Mouse (Mus musculus) NIH3T3 (cell line): Measurements from ENCODE around the gene Hdac6.

Source experiments
- DNase-seq: peaks from one replicate; pipeline ENCODE4 v3.0.0-alpha.2; 2012; ENCODE audit warnings: low read depth

Gene Hdac6

GRCm38 (mm10) chrX:7947108-7947899 is at the start of gene Hdac6:
Gene Hdac6, minus strand, starts transcription at chrX:7947889.
- DNase-seq = no peak

- no peak for DNase-seq
Measured at GRCm38 (mm10) chrX:7993068-7993735, 45.5 kb upstream of the Hdac6 start.

DNA sequence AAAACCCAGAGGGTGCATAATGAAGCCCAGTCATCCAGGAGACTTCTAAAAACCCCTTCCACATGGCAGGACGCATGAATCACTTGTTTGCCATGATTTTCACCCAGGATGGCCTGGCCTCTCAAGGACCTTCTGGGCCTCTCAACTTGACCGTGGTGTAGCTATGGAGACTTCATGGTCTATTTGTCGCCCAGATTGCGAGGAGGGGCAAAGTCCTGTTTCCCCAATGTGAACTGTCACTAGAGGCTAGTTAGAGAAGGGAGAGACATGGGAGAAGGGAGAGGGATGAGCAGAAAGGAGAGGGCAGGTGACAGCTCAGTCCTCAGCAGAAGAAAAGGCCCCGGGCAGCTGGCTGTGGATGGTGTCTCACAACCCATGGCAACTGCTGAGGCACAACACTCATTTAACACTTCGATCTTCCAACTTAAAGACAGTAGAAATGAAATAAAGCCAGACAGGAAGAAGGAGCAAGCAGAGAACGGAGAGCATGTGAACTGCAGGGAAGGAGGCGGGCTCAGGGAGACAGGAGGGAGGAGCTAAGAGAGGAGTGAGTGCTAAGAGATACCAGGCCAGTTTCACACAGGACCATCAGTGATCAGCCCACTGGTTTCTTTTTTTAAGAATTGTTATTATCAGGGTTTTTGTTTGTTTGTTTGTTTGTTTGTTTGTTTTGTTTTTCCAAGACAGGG is 44.8 kb upstream of the Hdac6 start:
- DNase-seq = no peak

- no peak for DNase-seq
Measured at GRCm38 (mm10) chrX:7981368-7981767, 33.7 kb upstream of the Hdac6 start.

GRCm38 (mm10) chrX:7977892-7978291 is 30.2 kb upstream of the Hdac6 start, which contains the start of gene Gata1:
Gene Gata1, minus strand, starts transcription at chrX:7978071.
- no peak for DNase-seq

- no peak for DNase-seq
Measured at GRCm38 (mm10) chrX:7971292-7971691, 23.6 kb upstream of the Hdac6 start.

DNA sequence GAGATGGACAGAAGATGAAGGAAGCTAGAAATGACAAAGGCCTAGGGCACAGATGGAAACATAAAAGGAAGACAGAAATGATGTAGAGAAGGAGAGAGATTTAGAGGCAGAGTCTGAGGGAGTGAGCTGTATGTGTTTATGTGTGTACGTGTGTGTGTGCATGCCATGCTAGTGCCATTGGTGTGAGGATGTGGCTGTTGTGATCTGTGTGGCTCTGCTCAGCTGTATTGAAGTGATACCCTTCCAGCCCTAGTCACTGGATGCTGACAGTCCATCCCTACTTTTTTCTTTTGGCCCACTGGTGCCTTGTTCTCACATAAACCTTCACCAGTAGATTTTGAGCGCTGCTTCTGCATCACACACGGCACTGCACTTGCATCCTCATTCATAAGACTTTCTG is 21.2 kb upstream of the Hdac6 start:
- DNase-seq = no peak

DNA sequence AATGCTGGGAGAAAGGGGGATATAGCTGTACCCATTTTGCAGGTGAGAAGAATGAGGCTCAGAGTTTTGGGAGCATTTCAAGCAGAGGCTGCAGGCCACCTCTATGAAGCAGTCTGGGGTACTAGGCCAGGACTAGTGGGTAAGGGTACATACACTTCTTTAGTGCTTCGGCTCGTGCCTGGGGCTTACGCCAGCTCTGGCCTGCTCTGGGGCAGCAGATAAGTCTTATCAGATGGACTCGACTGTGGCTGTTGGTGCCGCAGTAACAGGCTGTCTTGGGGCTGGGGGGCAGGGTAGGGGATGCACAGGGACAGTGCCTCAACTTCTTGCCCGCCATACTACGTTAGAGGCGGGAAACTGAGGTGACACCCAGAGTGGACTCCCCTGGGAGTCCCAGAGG is 20.5 kb upstream of the Hdac6 start:
- DNase-seq = no peak

DNA sequence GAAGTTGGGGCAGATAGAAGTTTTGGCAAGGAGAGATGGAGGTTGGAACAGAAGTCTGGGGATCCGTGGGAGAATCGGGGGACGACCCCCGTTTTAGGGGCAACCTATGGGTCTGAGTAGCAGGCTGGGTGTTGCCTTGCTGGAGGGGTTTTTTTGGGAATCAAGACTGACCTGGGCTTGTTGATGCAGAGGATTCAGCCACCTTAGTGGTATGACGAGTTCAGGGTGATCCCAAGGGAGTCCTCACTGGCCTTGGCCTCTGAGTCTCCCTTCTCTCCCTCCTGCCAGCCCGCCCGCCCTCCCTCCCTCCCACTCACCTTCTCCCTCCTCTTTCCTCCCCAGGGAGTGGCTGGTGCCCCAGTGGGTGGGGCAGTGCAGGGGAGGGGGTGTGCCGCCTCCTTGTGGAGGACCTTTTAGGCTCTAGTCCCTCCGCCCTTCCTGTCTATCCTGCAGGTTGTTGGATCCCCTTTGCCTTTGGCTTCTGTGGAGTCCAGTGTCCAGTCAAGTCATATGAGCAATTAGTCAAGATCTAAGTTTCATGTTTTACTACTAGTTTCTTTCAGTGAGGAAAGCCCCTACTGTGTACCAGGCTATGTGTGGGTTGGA is 20.0 kb upstream of the Hdac6 start:
- no peak for DNase-seq

- no peak for DNase-seq
Measured at GRCm38 (mm10) chrX:7966161-7966560, 18.5 kb upstream of the Hdac6 start.

GRCm38 (mm10) chrX:7963829-7964626 is 16.3 kb upstream of the Hdac6 start:
- no peak for DNase-seq

DNA sequence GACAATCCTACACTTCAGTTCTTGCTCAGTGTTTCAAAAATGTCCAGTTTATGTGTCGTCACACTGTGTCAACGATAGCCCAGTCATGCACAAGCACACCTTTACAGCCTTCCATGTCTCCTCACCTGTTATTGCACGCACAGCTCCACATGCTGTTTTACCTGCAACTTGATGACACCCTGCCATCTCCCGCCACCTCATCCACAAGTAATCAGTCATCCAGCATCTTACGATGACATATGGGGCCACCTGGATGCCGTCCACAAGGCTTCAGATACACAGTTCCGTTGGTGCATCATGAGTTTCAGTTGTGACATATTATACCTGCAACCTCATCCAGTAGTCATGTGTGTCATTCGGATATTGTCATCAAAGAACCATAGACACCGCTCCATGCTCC is 11.2 kb upstream of the Hdac6 start:
- no peak for DNase-seq

DNA sequence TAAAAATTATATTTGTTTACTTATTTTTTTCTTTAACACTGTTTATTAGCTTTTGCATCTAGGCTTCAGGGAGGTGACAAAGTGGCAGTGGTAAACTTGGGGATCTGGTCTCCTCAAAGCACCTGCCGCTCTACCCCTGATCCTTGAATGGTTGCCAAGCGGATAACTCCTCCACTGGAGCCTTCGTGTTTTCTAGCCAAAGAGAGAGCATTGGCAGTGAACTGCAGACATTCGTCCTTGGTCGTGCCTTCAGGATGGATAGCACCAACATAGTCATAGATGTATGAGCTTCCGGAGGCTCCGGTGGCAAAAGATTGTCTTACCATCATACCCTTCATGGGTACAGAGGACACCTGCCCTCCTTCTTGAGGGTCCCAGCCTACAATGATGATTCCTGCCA is 2.4 kb upstream of the Hdac6 start:
- no peak for DNase-seq

- DNase-seq = peak; percentile 97
Measured at GRCm38 (mm10) chrX:7947900-7948492, 307 bp upstream of the Hdac6 start.

DNA sequence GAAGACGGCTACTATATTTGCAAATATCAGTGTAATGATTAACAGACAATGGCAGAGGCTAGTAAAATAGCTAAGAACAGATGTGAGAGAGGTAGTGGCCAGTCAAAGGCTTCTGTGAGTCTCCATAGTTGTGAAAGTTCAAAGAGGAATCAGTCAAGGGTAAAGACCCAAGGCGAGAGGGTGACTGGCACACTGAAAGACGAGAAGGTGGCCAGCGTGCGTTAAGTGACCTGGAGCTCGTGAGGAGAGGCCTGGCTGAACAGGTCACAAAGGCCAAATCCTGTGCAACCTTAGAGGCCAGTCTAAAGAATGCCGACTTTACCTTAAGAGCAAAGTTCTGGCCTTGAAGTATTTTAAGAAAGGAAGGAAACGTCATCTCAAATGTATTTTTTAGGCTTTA is 2.1 kb downstream of the Hdac6 start:
- DNase-seq = no peak

GRCm38 (mm10) chrX:7937667-7938066 is 10.0 kb downstream of the Hdac6 start:
- DNase-seq = peak; percentile 4

DNA sequence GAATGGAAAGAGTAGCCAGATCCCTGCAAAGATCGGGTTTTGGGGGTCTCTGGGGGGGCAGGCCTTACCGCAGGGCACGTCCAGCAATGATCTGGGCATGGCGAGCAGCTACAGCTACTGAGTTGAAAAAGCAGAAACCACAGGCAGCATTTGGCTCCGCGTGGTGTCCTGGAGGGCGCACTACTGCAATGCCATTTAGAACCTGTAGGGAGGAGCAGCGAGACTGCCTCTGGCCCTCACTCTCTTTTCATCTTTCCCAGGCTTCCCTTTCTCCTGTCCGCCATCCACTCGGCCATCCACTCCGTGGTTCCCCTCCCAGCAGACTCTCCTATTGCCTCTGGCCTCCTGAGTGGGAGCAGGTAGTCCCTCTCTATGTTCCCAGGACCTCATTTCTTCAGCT is 10.8 kb downstream of the Hdac6 start:
- DNase-seq = no peak

GRCm38 (mm10) chrX:7928270-7928790 is 19.4 kb downstream of the Hdac6 start, which contains the start of gene Eras:
Gene Eras, minus strand, starts transcription at chrX:7928607.
- no peak for DNase-seq

DNA sequence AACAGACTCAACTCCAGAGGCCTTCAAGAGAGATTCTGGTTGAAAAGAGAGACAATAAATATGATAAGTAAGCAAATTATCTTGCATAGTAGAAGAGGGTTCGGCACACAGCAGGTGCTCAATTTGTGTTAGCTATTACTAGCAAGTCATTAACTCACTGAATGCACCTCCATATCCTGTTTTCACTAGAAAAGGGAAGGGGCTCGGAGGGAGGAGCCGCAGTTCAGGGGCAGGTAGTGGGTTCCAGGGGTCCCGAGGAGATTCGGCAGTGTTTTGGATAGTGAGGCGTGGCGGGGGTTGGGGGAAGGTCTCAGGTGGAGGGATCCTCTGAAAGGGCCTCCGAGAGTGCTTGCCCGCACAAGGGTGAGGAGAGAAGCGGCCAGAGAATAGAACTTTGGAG is 20.6 kb downstream of the Hdac6 start:
- no peak for DNase-seq

- DNase-seq = no peak
Measured at GRCm38 (mm10) chrX:7926266-7926665, 21.4 kb downstream of the Hdac6 start.

- no peak for DNase-seq
Measured at GRCm38 (mm10) chrX:7922032-7922431, 25.7 kb downstream of the Hdac6 start.
